Mouse (Mus musculus) cerebellum, adult (tissue): Measurements from ENCODE around the gene Cnpy1.

ENCODE experiments used
- ATAC-seq: cut with Nextera tagmentation; 2 replicates; pipeline ENCODE4 v1.9.2; 2017; ENCODE audit warnings: mild to moderate bottlenecking, moderate library complexity, mixed read lengths; ENCODE audit not compliant: insufficient number of reproducible peaks, low FRiP score, low TSS enrichment

Cnpy1 gene

GRCm38 (mm10) chr5:28167611-28168252, 77.9 kb downstream of the Cnpy1 start:
- ATAC-seq, result no peak

GRCm38 (mm10) chr5:28166256-28167231, 79.1 kb downstream of the Cnpy1 start:
- ATAC-seq, result 0 out of 2 replicates have a peak, but pooled peaks have one; percentile 9

GRCm38 (mm10) chr5:28165358-28166255, 80.0 kb downstream of the Cnpy1 start, which contains the start of gene En2:
En2 (plus strand) TSS chr5:28165694.
- peak; percentile 57 for ATAC-seq

GRCm38 (mm10) chr5:28163926-28164325, 81.7 kb downstream of the Cnpy1 start:
- no peak for ATAC-seq

- peak; percentile 54 for ATAC-seq
These were observed 83.6 kb downstream of the Cnpy1 start for GRCm38 (mm10) chr5:28161938-28162402.

- ATAC-seq, result no peak
These were observed 84.1 kb downstream of the Cnpy1 start for GRCm38 (mm10) chr5:28161383-28161937.

- no peak for ATAC-seq
These were observed 85.6 kb downstream of the Cnpy1 start for GRCm38 (mm10) chr5:28159891-28160470.

GRCm38 (mm10) chr5:28159072-28159458, 86.5 kb downstream of the Cnpy1 start:
- ATAC-seq, result no peak

GRCm38 (mm10) chr5:28158308-28159071, 87.1 kb downstream of the Cnpy1 start:
- no peak for ATAC-seq

- ATAC-seq, result no peak
These were observed 87.8 kb downstream of the Cnpy1 start for GRCm38 (mm10) chr5:28157781-28158180.

- ATAC-seq, result no peak
These were observed 88.4 kb downstream of the Cnpy1 start for GRCm38 (mm10) chr5:28157044-28157730.
